Mouse (Mus musculus) CH12.LX (cell line): Measurements from ENCODE around the gene Itga7. TPM values are rescaled to one million over a fixed set of nuclear protein-coding genes. Genes with fewer than 3 reads are reported as not detected.

ENCODE experiments used
- DNase-seq: peaks from one replicate; pipeline ENCODE4 v3.0.0-alpha.2; 2013; ENCODE audit errors: extremely low read depth
- H3K27ac ChIP-seq: 2 replicates; pipeline ENCODE4 v1.5.1; 2012; ENCODE audit warnings: low read depth, mild to moderate bottlenecking, control low read depth, moderate library complexity; ENCODE audit not compliant: insufficient read depth
- H3K27me3 ChIP-seq: replicated peaks from 2 replicates; pipeline ENCODE3; 2012; ENCODE audit warnings: inconsistent platforms
- H3K36me3 ChIP-seq, 2 experiments: replicated peaks in 1 of 2; 2 replicates each; pipeline versions ENCODE3 to v1.6.1; 2012; ENCODE audit warnings: inconsistent platforms in 1 of 2, low read length in 1 of 2, mild to moderate bottlenecking in 1 of 2, mixed read lengths in 1 of 2, moderate library complexity in 1 of 2; ENCODE audit not compliant: control insufficient read depth in 1 of 2, insufficient read depth in 1 of 2
- H3K4me1 ChIP-seq, 2 experiments: 2 replicates each; pipeline ENCODE4 v1.6.1; 2012; ENCODE audit warnings: inconsistent platforms in 1 of 2, moderate library complexity in 1 of 2; ENCODE audit not compliant: insufficient read depth in 2 of 2, control insufficient read depth in 1 of 2
- H3K4me2 ChIP-seq: 2 replicates; pipeline ENCODE4 v1.6.1; 2012; ENCODE audit warnings: low read depth, mild to moderate bottlenecking, control low read depth; ENCODE audit not compliant: poor library complexity, insufficient read depth, severe bottlenecking
- H3K4me3 ChIP-seq, 3 experiments: fragments of 150-350 bp in 1 of 3; sonication (generic) in 1 of 3; replicated peaks in 1 of 3; 2 replicates each; pipeline versions ENCODE3 to v1.5.1; 2011 to 2012; ENCODE audit warnings: low read depth in 2 of 3, low read length in 2 of 3, mild to moderate bottlenecking in 2 of 3, moderate library complexity in 2 of 3, control low read depth in 1 of 3, improper control_type of control experiment in 1 of 3, inconsistent platforms in 1 of 3, mixed read lengths in 1 of 3; ENCODE audit not compliant: poor library complexity in 1 of 3
- H3K79me2 ChIP-seq: replicated peaks from 2 replicates; pipeline ENCODE4 v1.6.1; 2012; ENCODE audit warnings: mild to moderate bottlenecking, moderate library complexity; ENCODE audit not compliant: control insufficient read depth, poor library complexity, insufficient read depth, severe bottlenecking; ENCODE audit errors: extremely low read depth
- H3K9ac ChIP-seq: 2 replicates; pipeline ENCODE4 v1.6.1; 2012; ENCODE audit warnings: low read depth, mild to moderate bottlenecking, control low read depth, moderate library complexity; ENCODE audit not compliant: insufficient read depth
- H3K9me3 ChIP-seq: replicated peaks from 2 replicates; pipeline ENCODE3; 2012; ENCODE audit warnings: low read length, inconsistent platforms, mixed read lengths
- CHD1 ChIP-seq: IDR thresholded peaks from 2 replicates; pipeline ENCODE4 v1.6.1; 2012; ENCODE audit warnings: low read depth, low read length, improper control_type of control experiment, inconsistent platforms
- CTCF ChIP-seq, 2 experiments: IDR thresholded peaks in 1 of 2; conservative IDR thresholded peaks in 1 of 2; 2 replicates each; pipeline ENCODE4 v1.5.1; 2011 to 2012; ENCODE audit warnings: low read depth in 2 of 2, low read length in 2 of 2, improper control_type of control experiment in 1 of 2, inconsistent platforms in 1 of 2, mild to moderate bottlenecking in 1 of 2, moderate library complexity in 1 of 2
- E2F4 ChIP-seq: IDR thresholded peaks from 2 replicates; pipeline ENCODE4 v1.6.1; 2011; ENCODE audit warnings: low read depth, low read length, improper control_type of control experiment; ENCODE audit not compliant: insufficient replicate concordance
- GABPA ChIP-seq: IDR thresholded peaks from 2 replicates; pipeline ENCODE4 v1.6.1; 2012; ENCODE audit warnings: low read depth, low read length, improper control_type of control experiment, inconsistent platforms; ENCODE audit not compliant: insufficient replicate concordance
- HCFC1 ChIP-seq: IDR thresholded peaks from 2 replicates; pipeline ENCODE4 v1.6.1; 2012; ENCODE audit warnings: low read depth, mild to moderate bottlenecking, inconsistent platforms, low read length, improper control_type of control experiment
- JUN ChIP-seq: IDR thresholded peaks from 2 replicates; pipeline ENCODE4 v1.6.1; 2011; ENCODE audit warnings: low read depth, mild to moderate bottlenecking, low read length, improper control_type of control experiment, moderate library complexity; ENCODE audit not compliant: insufficient read depth
- MAX ChIP-seq: IDR thresholded peaks from 2 replicates; pipeline ENCODE4 v1.6.1; 2011; ENCODE audit warnings: low read length, improper control_type of control experiment
- MEF2A ChIP-seq: IDR thresholded peaks from 2 replicates; pipeline ENCODE4 v1.6.1; 2014; ENCODE audit warnings: low read depth, mild to moderate bottlenecking, inconsistent platforms, low read length, improper control_type of control experiment, borderline replicate concordance
- NRF1 ChIP-seq: IDR thresholded peaks from 2 replicates; pipeline ENCODE4 v1.6.1; 2014; ENCODE audit warnings: low read depth, mild to moderate bottlenecking, inconsistent platforms, low read length, improper control_type of control experiment, moderate library complexity
- RAD21 ChIP-seq: IDR thresholded peaks from 2 replicates; pipeline ENCODE4 v1.6.1; 2011; ENCODE audit warnings: low read depth, mild to moderate bottlenecking, low read length, improper control_type of control experiment, moderate library complexity
- SMC3 ChIP-seq: IDR thresholded peaks from 2 replicates; pipeline ENCODE4 v1.6.1; 2011; ENCODE audit warnings: low read depth, low read length, improper control_type of control experiment
- TCF12 ChIP-seq: IDR thresholded peaks from 2 replicates; pipeline ENCODE4 v1.6.1; 2014; ENCODE audit warnings: low read depth, mild to moderate bottlenecking, inconsistent platforms, low read length, improper control_type of control experiment
- USF1 ChIP-seq: IDR thresholded peaks from 2 replicates; pipeline ENCODE4 v1.6.1; 2014; ENCODE audit warnings: low read depth, mild to moderate bottlenecking, inconsistent platforms, low read length, improper control_type of control experiment
- ZMIZ1 ChIP-seq: IDR thresholded peaks from 2 replicates; pipeline ENCODE4 v1.6.1; 2012; ENCODE audit warnings: low read depth, mild to moderate bottlenecking, inconsistent platforms, low read length, improper control_type of control experiment
- dilution Hi-C: fragments of 300-500 bp; cut with MboI; formaldehyde crosslinking; loops from 2 replicates; pipeline ENCODE4 v1.14.3; 2020; ENCODE audit warnings: low sequenced_read_pairs; ENCODE audit not compliant: extremely low pct_unique_long_range_greater_than_20kb, extremely low pct_ligation_motif_present
- in situ Hi-C: fragments of 300-500 bp; cut with MboI; formaldehyde crosslinking; loops from 3 replicates; pipeline ENCODE4 v1.14.3; 2019; ENCODE audit warnings: low sequenced_read_pairs, low pct_ligation_motif_present, low pct_unique_long_range_greater_than_20kb, mixed read lengths
- polyA plus RNA-seq: library from polyadenylated mRNA; unstranded; fragments of >175 nt; gene quantifications from 2 replicates; pipeline ENCODE4 v1.2.1, GENCODE M21; 2012; ENCODE audit warnings: low read depth; ENCODE audit not compliant: insufficient read length
- total RNA-seq, 2 experiments: library from RNA; depleted of rRNA; stranded (reverse); fragments of 300-350 nt in 1 of 2; fragments of >200 nt in 1 of 2; gene quantifications; 2 replicates each; pipeline ENCODE4 v1.2.3; 2012 to 2014

Gene Itga7
- total and polyA plus RNA-seq, 3 experiments: 0.55 to 0.64 (median 0.63) TPM

GRCm38 (mm10) chr10:128923935-128924334 is 9.7 kb upstream of the Itga7 start, which contains the start of gene Bloc1s1:
Gene Bloc1s1 (minus strand): TSS chr10:128924035.
- peaks cover 6 to 21% of the 10 kb centered on the region in 2 experiments for H3K4me1 ChIP-seq
- no peak for TF ChIP-seq E2F4
- TF ChIP-seq JUN: no peak
- TF ChIP-seq ZMIZ1: no peak
- dilution Hi-C loops (no loop called here), in situ Hi-C loops (no loop called here)
- H3K9me3 ChIP-seq: no peaks in the 10 kb centered on the region
- peak within 1 kb of the TSS; percentile 96 for H3K9ac ChIP-seq
- peak within 1 kb of the TSS; percentile 81 to 91 (median 85) for H3K4me3 ChIP-seq
- H3K4me2 ChIP-seq: peak within 1 kb of the TSS; percentile 80
- H3K27ac ChIP-seq: peak within 1 kb of the TSS; percentile 64
- no peaks in the 10 kb centered on the region for H3K79me2 ChIP-seq
- H3K36me3 ChIP-seq: peaks cover 0 to 24% of the 10 kb centered on the region in 2 experiments
- H3K27me3 ChIP-seq: peaks cover 11% of the 10 kb centered on the region
- DNase-seq: no peak

- Histone ChIP-seq H3K4me1 (peaks cover 0 to 7% of the 10 kb centered on the region in 2 experiments; a peak in 2 of 4 replicates), H3K4me3 (no peak overlapping the region), H3K27me3 (peaks cover 40% of the 10 kb centered on the region), H3K27ac (no peak overlapping the region), H3K9me3 (no peaks in the 10 kb centered on the region), H3K79me2 (no peaks in the 10 kb centered on the region), H3K36me3 (no peaks in the 10 kb centered on the region), H3K9ac (no peak overlapping the region), H3K4me2 (no peak overlapping the region)
- DNase-seq: no peak
- TF ChIP-seq NRF1: no peak
- TF ChIP-seq CHD1: no peak
- no peak for TF ChIP-seq MEF2A
- TF ChIP-seq HCFC1: no peak
- no peak for TF ChIP-seq CTCF (conservative IDR thresholded peaks at IDR 0.05 in 1 of 2, IDR thresholded peaks at IDR 0.05 in 1 of 2; ENCODE audit: low read depth in 2 of 2, low read length in 2 of 2)
- TF ChIP-seq TCF12: no peak
- TF ChIP-seq GABPA: no peak
- TF ChIP-seq SMC3: no peak
- TF ChIP-seq RAD21: no peak
- no peak for TF ChIP-seq MAX
- TF ChIP-seq USF1: no peak
- TF ChIP-seq ZMIZ1: no peak
- in situ Hi-C loops (no loop called here), dilution Hi-C loops (no loop called here)
Observed at GRCm38 (mm10) chr10:128928356-128928755, 5.3 kb upstream of the Itga7 start.
